Mouse (Mus musculus) neural tube, embryonic 12.5 days (tissue): ENCODE measurements at regions not wholly inside any gene's neighbourhood (a gene's known extent, or its start where the extent isn't known, plus 50 kb on each side); places are given as distances from the start of the nearest gene placed in this dataset.
A peak's percentile ranks its signal among the peaks of the same experiment; 100 is the strongest.
"Not testable (repeated sequence)": the region's sequence is repeated elsewhere in the genome, so short reads cannot be mapped to it uniquely, and the experiment has no call there.

Source experiments
- ATAC-seq: fragments of 200-750 bp; cut with Nextera tagmentation; 2 replicates; pipeline ENCODE4 v1.8.0; 2017; ENCODE audit warnings: low read depth, mild to moderate bottlenecking, moderate TSS enrichment, moderate library complexity; ENCODE audit not compliant: low FRiP score
- H3K27ac ChIP-seq: fragments of 300-500 bp; sonication (generic); 2 replicates; pipeline ENCODE4 v1.5.1; 2016
- H3K27me3 ChIP-seq: fragments of 300-500 bp; sonication (generic); replicated peaks from 2 replicates; pipeline ENCODE4 v1.6.1; 2016; ENCODE audit warnings: mild to moderate bottlenecking
- H3K36me3 ChIP-seq: fragments of 300-500 bp; sonication (generic); 2 replicates; pipeline ENCODE4 v1.6.1; 2016; ENCODE audit warnings: mild to moderate bottlenecking
- H3K4me1 ChIP-seq: fragments of 300-500 bp; sonication (generic); 2 replicates; pipeline ENCODE4 v1.6.1; 2016
- H3K4me2 ChIP-seq: fragments of 300-500 bp; sonication (generic); replicated peaks from 2 replicates; pipeline ENCODE4 v1.6.1; 2016; ENCODE audit warnings: mild to moderate bottlenecking
- H3K4me3 ChIP-seq: fragments of 300-500 bp; sonication (generic); 2 replicates; pipeline ENCODE4 v1.5.1; 2016
- H3K9ac ChIP-seq: fragments of 300-500 bp; sonication (generic); 2 replicates; pipeline ENCODE4 v1.6.1; 2016; ENCODE audit warnings: mild to moderate bottlenecking
- H3K9me3 ChIP-seq: fragments of 300-500 bp; sonication (generic); 2 replicates; pipeline ENCODE4 v1.6.1; 2016; ENCODE audit warnings: mild to moderate bottlenecking
- WGBS: fragments of 180-500 bp; shearing (Covaris S2); methylation state at CpG from one replicate; pipeline ENCODE4 v1.1.7; 2016; 5-methylcytosine and 5-hydroxymethylcytosine counted together

GRCm38 (mm10) chr14:71075671-71076070 is 476.0 kb upstream of the Fam160b2 start:
- H3K4me3 ChIP-seq, result no peak overlapping the region
- no peaks in the 10 kb centered on the region for H3K4me1 ChIP-seq
- H3K4me2 ChIP-seq, result no peak overlapping the region
- 86% methylated on average over 2 of the region's 2 CpGs for WGBS
- ATAC-seq, result no peak
- no peaks in the 10 kb centered on the region for H3K36me3 ChIP-seq
- H3K27me3 ChIP-seq, result no peaks in the 10 kb centered on the region
- no peaks in the 10 kb centered on the region for H3K9me3 ChIP-seq
- no peak overlapping the region for H3K9ac ChIP-seq
- no peak overlapping the region for H3K27ac ChIP-seq

GRCm38 (mm10) chr14:71074019-71074418 is 474.4 kb upstream of the Fam160b2 start:
- no peak overlapping the region for H3K27ac ChIP-seq
- H3K9ac ChIP-seq, result no peak overlapping the region
- H3K4me1 ChIP-seq, result no peaks in the 10 kb centered on the region
- peaks cover 5% of the 10 kb centered on the region; the same call in 1 of the 2 replicates for H3K9me3 ChIP-seq
- no peaks in the 10 kb centered on the region for H3K27me3 ChIP-seq
- H3K4me2 ChIP-seq, result no peak overlapping the region
- H3K36me3 ChIP-seq, result no peaks in the 10 kb centered on the region
- no peak overlapping the region for H3K4me3 ChIP-seq
- no peak for ATAC-seq

- 87% methylated on average over 4 of the region's 4 CpGs for WGBS
- ATAC-seq, result no peak
- no peaks in the 10 kb centered on the region for H3K36me3 ChIP-seq
These were observed 466.0 kb upstream of the Fam160b2 start for GRCm38 (mm10) chr14:71065669-71066068.

DNA sequence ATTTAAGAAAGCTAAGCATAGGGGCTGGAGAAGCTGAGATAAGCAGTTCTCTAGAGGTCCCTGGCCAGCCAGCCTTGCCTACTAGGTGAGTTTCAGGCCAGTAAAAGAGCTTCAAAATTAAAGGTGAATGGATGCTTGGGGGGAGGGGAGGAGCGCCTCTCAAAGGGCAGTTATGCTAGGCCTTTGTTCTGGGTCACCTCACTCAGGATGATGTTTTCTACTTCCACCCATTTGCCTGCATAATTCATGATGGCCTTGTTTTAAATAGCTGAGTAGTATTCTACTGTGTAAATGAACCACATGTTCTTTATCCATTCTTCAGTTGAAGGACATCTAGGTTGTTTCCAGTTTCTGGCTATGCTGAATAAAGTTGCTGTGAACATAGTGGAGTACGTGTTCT is 457.0 kb upstream of the Fam160b2 start:
- no peaks in the 10 kb centered on the region for H3K4me1 ChIP-seq
- H3K27me3 ChIP-seq, result no peaks in the 10 kb centered on the region
- ATAC-seq, result no peak
- H3K27ac ChIP-seq, result no peak overlapping the region
- WGBS, result 83% methylated on average over 2 of the region's 2 CpGs
- H3K4me2 ChIP-seq, result no peak overlapping the region
- H3K4me3 ChIP-seq, result no peak overlapping the region
- no peak overlapping the region for H3K9ac ChIP-seq
- H3K9me3 ChIP-seq, result no peaks in the 10 kb centered on the region
- H3K36me3 ChIP-seq, result no peaks in the 10 kb centered on the region

More at GRCm38 (mm10) chr14:71065669-71066068, 466.0 kb upstream of the Fam160b2 start:
- H3K4me3 ChIP-seq, result no peak overlapping the region
- H3K27ac ChIP-seq, result no peak overlapping the region
- peaks cover 5% of the 10 kb centered on the region; the same call in 1 of the 2 replicates for H3K9me3 ChIP-seq
- H3K27me3 ChIP-seq, result no peaks in the 10 kb centered on the region
- H3K4me1 ChIP-seq, result no peaks in the 10 kb centered on the region
- no peak overlapping the region for H3K4me2 ChIP-seq
- H3K9ac ChIP-seq, result no peak overlapping the region

DNA sequence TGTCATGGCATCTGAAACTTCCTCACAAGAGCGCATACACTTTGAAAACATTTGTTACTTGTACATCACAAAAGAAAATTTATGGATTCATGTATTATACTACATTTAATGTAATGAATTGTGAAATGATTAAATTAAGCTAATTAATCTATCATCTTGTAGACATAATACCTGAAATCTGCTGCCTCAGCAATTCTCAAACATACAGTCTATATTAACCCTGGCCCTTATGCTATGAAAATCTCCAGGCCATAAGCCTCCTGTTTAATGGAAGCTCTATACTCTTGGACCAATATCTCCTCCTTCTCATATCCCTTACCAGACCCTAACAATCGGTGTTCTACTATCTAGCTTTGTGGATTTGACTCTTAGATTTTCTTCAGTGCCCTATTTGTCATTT is 455.8 kb upstream of the Fam160b2 start:
- no peak for ATAC-seq
- no peak overlapping the region for H3K4me3 ChIP-seq
- WGBS, result 93% methylated on average over 2 of the region's 2 CpGs
- H3K9ac ChIP-seq, result no peak overlapping the region
- H3K27ac ChIP-seq, result no peak overlapping the region
- H3K36me3 ChIP-seq, result no peaks in the 10 kb centered on the region
- no peaks in the 10 kb centered on the region for H3K4me1 ChIP-seq
- H3K4me2 ChIP-seq, result no peak overlapping the region
- H3K27me3 ChIP-seq, result no peaks in the 10 kb centered on the region
- no peaks in the 10 kb centered on the region for H3K9me3 ChIP-seq

- Histone ChIP-seq H3K36me3 (no peaks in the 10 kb centered on the region), H3K9me3 (no peaks in the 10 kb centered on the region), H3K27me3 (no peaks in the 10 kb centered on the region), H3K4me3 (no peak overlapping the region), H3K9ac (no peak overlapping the region), H3K27ac (no peak overlapping the region), H3K4me2 (no peak overlapping the region), H3K4me1 (no peaks in the 10 kb centered on the region)
- WGBS, result 72% methylated on average over 9 of the region's 9 CpGs
- ATAC-seq, result peak; percentile 41; the same call in 1 of the 2 replicates
These were observed 454.4 kb upstream of the Fam160b2 start for GRCm38 (mm10) chr14:71053788-71054641.

DNA sequence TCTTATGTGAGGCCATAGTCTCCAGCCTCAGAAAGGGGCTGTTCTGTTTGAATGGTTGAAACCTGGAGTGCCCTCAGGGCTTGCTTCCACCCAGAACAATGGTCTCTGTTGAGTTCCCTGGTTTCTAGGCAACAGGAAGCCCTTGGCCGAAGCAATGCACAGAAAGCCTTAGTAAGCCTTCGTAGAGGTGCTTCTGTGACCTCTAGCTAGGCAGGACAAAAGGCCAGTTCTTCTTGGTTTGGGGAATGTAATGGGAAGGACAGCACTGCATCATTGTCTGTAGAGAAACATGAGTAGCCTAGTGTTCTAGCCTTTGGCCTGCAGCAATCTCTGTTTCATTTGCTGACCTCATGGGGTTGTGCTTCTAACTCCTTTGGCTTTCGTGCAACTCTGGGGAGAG is 447.5 kb upstream of the Fam160b2 start:
- WGBS, result 23% methylated on average over 3 of the region's 3 CpGs
- H3K27me3 ChIP-seq, result no peaks in the 10 kb centered on the region
- ATAC-seq, result no peak

DNA sequence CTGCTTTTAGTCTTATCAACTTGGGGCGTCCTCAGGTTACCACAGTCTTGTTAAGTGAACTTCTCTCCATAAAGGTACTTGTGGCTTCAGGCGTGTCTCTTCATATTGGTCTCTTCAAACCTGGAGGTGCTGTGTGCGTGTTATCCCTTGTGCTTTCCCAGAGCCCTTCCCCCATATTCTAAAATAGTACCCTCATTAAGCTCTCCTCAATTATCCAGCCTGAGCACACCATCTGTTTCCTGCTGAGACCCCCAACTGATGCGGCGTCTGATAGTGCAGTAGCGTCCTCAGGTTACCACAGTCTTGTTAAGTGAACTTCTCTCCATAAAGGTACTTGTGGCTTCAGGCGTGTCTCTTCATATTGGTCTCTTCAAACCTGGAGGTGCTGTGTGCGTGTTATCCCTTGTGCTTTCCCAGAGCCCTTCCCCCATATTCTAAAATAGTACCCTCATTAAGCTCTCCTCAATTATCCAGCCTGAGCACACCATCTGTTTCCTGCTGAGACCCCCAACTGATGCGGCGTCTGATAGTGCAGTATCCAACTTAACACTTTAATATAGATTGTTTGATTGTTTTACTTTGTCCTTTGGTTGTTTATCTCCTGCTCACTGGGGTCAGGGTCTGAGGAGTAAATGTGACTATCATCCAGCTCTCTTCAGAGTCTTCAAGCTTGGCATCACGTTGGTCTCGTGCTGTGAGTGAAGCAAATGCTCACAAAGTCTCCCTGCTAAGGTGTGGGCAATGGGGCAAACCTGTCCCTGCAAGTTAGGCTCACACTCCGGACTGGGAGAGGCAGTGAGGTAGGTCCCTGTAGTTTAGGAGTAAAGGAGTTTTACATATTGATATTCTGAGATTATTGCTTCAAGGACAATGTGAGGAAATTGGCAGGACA is 444.5 kb upstream of the Fam160b2 start:
- not testable (repeated sequence) for H3K27ac ChIP-seq, H3K27me3 ChIP-seq, H3K4me3 ChIP-seq, H3K4me2 ChIP-seq, H3K9me3 ChIP-seq, H3K36me3 ChIP-seq, H3K9ac ChIP-seq, H3K4me1 ChIP-seq, ATAC-seq
- WGBS, result 44% methylated on average over 11 of the region's 13 CpGs

More for the DNA sequence above, 447.5 kb upstream of the Fam160b2 start:
- no peaks in the 10 kb centered on the region for H3K4me1 ChIP-seq
- H3K4me3 ChIP-seq, result no peak overlapping the region
- H3K9me3 ChIP-seq, result no peaks in the 10 kb centered on the region
- no peak overlapping the region for H3K4me2 ChIP-seq
- H3K9ac ChIP-seq, result no peak overlapping the region
- no peak overlapping the region for H3K27ac ChIP-seq
- no peaks in the 10 kb centered on the region for H3K36me3 ChIP-seq

- Histone ChIP-seq H3K9ac (no peak overlapping the region), H3K27ac (no peak overlapping the region), H3K4me3 (no peak overlapping the region), H3K9me3 (no peaks in the 10 kb centered on the region), H3K36me3 (no peaks in the 10 kb centered on the region), H3K27me3 (no peaks in the 10 kb centered on the region), H3K4me2 (no peak overlapping the region), H3K4me1 (no peaks in the 10 kb centered on the region)
- 78% methylated on average over 7 of the region's 7 CpGs for WGBS
- ATAC-seq, result no peak
These were observed 437.0 kb upstream of the Fam160b2 start for GRCm38 (mm10) chr14:71036620-71037019.

DNA sequence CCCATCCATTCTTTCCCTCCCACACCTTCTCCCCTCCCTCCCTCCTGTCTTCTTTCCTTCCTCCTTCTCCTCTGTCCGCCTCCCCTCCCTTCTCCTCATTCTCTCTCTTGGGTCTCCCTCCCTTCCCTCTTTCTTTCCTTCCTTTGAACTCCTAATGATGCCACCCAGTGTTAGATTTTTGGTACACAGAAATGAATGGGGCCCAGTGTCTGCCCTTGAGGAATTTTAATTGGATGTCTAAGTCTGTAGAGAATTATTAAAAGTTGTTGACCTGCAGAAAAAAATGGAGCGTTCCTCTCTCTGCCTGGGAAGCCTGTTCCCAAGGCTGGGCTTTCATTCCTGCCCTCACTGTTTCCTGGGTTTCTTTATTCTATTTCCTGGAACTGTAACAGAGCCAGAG is 434.0 kb upstream of the Fam160b2 start:
- Histone ChIP-seq H3K27ac (no peak overlapping the region), H3K4me2 (no peak overlapping the region), H3K4me3 (no peak overlapping the region), H3K36me3 (no peaks in the 10 kb centered on the region), H3K9me3 (no peaks in the 10 kb centered on the region), H3K9ac (no peak overlapping the region), H3K27me3 (no peaks in the 10 kb centered on the region), H3K4me1 (no peaks in the 10 kb centered on the region)
- 57% methylated on average over 2 of the region's 2 CpGs for WGBS
- ATAC-seq, result no peak

DNA sequence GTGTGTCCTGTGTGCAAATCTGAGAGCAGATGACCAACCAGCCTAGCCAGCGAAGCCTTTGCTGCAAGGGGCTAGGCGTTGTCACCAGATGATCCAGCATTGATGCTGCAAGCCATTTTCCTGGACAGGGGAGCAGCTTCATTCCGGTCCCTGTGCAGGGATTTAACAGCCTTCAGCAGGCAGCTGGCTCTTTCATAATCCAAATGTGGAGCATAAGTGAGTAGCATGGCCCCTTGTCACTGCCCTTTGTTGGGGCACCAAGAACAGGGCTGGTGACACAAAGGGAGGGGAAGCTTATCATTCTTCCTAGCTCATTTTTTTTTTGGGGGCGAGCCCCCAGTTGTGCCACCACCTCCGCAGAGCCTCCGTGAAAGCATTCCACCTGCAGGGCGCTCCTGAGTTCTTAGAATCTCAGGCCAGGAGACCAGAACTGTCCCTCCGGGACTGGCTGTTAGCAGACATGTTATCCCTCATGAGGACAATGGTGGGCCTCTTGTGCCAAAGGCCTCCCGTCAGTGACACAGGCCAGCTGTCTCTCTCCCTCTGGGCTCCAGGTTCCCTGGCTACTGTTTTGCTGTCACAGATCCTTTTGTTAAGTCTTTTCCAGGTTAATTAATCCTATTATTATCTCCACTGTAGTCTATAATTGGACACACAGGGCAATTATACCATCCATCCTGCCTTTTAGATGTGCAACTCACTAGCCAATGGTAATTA is 430.7 kb upstream of the Fam160b2 start:
- Histone ChIP-seq H3K4me2 (no peak overlapping the region), H3K9me3 (no peaks in the 10 kb centered on the region), H3K36me3 (no peaks in the 10 kb centered on the region), H3K9ac (no peak overlapping the region), H3K4me3 (no peak overlapping the region), H3K4me1 (no peaks in the 10 kb centered on the region), H3K27me3 (no peaks in the 10 kb centered on the region), H3K27ac (no peak overlapping the region)
- WGBS, result 82% methylated on average over 9 of the region's 9 CpGs
- ATAC-seq, result no peak
